Mouse (Mus musculus) A20 (cell line): ENCODE results near the gene Hrasls5.

Source experiments
- DNase-seq: peaks from one replicate; pipeline ENCODE4 v3.0.0-alpha.2; 2011; ENCODE audit warnings: low read depth, low spot score

Gene Hrasls5

DNA sequence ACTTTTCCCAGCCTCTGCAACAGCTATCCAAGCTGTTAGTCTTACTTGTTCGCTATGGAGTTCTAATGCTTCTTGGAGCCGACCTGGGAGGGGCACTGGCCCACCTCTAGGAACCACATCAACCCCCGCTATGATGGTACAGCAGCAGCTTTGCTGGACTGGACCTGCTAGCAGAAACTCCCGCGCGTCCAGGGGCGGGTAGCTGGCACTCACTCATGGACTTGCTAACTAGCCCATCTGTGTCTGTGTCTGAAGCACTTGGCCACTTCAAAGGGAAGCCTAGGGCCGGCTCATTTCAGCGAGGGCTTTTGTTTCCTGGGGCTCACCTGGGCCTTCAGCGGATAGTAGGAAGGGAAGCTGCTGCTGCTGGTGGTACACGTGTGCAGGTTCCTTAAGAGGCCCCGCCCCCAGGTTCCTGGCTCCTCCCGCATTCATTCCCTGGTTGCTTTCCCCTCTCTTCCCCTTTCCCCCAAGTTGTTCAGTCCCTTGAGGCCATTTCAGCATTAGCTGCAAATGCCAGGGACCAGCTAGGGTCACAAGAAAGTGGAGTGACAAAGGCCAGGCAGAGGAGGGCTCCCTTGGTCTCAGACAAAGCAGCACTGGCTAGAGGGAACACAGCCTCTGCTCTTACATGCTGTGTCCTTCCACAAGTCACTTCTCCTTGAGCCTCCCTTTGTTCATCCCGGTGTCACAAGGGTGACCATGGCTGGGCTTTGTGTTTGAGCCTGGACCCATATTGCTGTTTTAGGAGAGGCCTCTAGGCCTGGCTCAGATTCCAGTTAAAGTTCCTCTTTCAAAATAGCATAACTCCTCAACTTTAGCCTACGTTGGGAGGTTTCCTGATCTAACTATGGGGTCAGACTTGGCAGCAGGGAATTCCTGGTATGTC is 5.3 kb upstream of the Hrasls5 start, which contains the start of gene Lgals12:
Gene Lgals12 (minus strand): TSS at position 393 of the 889 bp plus-strand sequence.
- DNase-seq = no peak

DNA sequence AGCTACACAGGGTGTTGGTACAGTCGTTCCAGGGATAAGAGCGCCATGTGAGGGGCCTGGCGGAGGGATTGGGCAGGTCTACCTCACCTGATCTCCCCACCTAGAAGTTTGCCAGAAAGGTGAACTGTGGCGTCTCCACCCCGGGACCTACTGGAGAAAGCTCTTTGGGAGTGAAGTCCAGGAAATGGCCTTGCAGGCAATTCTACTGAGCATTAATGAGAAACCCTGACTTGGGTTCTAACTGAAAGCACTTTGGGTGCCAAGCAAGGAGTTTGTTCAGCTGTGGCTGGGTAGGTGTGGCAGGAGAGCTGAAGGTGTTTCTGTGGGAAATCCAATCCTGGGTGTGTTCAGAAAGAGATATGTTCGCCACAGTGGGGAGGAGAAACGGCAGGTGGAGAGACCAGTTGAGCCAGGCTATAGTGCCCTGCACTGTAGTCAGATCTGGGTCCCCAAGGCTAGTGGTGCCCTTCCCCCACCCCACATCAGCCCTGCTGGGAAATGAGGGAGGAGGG is 4.6 kb upstream of the Hrasls5 start:
- DNase-seq = no peak

DNA sequence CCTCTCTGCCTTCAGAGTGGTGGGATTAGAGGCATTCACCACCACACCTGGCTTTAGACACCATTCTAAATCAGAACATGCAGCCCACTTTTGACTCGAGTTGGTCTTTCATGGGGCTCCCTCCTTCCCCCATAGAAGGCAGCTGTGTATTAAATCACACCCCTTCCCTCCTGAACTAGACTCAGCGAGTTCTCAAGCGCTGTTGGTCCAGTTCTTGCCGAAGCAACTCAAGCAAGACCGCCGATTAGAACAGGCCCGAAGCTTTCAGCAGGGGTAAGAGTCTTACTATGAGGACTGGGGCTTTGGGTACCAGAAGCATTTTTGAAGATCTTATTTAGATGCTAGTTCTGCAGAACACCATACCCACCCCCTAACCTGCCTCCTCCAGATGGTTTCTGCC is 810 bp downstream of the Hrasls5 start:
- DNase-seq = no peak

DNA sequence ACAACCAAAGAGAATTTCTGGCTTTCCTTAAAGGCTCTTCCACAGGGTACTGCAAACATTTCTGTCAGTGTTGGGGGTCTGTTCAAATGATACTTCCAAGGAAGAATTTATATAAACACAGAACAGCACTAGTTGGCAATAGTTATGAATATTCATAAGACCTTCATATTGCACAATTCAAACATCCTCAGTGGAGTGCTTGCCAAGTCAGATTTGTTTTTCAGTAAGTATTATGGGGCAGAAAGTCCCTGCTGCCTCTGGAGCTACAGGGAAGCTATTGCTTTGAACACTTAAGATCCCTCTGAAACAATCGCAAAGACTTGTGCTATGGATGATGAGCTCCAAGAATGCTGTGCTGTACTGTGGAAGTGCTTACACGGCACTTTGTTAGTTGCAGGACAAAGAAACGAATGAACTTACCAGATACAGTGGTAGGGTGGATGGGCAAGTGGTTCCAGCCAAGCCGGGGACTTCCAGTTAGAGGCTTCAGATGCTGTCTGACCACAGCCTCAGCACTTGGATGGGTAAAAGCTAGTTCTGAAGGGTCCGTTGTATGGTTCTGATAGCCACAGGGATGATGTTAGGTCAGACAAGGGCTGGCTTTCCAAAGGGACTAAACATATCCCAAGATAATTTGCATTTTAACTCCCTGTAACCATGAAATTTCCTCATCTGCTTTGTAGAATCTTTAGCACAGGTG is 4.0 kb downstream of the Hrasls5 start:
- no peak for DNase-seq

DNA sequence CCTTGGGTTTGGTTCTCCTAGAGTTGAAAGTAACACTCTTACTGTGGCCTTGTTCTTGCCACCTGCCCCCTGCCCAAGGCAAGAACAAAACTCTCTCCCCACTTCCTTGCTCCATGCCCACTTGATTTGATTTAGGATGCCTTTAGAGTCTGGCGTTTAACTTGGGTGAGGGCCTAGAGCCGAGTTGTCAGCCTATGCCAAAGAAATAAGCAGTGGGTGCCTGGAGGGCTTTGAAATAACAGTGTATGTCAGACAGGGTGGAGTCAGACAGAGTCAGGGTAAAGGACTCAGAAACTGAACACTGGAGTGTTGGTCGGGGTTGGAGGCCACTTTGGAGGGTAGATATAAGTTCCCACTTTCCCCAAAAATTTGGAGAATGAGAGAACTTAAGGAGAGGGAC is 4.7 kb downstream of the Hrasls5 start:
- no peak for DNase-seq

DNA sequence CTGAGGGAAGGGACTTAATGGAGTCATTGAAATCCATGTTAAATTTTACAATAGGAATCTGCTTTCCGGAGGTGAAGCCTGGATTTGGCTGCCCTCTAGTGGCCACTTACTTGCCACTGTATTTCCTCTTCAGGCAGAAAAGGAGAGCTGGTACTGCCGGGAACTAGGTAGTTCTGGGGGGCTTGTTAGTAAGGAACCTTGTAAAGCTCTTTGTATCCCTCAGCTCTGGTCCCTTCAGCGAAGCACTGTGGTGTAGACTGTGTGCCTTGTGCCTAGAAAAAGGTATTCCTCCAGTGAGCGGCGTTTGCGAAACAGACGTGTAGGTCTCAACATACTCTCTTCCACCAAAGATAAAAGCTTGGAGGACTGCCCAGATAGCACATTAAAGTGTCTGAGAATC is 5.4 kb downstream of the Hrasls5 start:
- DNase-seq = peak; percentile 55

DNA sequence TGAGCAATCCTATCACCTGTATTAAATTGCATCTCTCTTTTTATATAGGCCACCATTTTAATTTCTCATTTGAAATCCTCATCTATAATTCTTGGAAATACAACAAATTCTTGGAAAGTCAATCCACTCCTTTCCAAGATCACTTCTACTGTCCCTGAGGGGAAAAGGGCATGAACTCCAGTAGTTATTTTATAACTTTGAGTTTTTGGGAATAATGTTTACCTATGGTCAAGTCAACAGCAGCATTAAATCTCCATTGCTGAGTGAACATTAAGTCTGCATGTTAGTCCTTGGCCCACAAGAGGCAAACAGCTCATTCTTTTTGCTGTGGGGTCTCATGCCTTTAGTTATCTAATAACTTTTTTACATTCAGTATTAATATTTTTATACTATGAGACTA is 20.7 kb downstream of the Hrasls5 start:
- no peak for DNase-seq

DNA sequence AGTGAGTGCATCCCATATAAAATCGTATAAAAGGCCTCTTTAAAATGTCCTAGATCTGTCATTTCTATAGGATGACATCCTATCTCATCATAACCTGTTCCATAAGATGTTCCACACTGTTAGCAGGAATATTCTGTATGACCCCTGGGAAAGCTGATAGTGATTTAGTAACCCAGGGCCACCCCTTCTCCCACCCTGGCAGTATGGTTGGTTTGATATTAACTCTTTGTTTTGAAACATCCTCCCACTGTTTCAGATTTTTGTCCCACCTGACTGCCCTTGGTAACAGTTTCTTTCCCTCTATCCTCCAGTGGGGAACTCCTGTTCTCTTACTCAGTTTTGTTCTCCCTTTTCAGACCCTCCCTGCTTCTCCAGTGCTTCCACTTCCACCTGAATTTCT is 21.4 kb downstream of the Hrasls5 start:
- no peak for DNase-seq

DNA sequence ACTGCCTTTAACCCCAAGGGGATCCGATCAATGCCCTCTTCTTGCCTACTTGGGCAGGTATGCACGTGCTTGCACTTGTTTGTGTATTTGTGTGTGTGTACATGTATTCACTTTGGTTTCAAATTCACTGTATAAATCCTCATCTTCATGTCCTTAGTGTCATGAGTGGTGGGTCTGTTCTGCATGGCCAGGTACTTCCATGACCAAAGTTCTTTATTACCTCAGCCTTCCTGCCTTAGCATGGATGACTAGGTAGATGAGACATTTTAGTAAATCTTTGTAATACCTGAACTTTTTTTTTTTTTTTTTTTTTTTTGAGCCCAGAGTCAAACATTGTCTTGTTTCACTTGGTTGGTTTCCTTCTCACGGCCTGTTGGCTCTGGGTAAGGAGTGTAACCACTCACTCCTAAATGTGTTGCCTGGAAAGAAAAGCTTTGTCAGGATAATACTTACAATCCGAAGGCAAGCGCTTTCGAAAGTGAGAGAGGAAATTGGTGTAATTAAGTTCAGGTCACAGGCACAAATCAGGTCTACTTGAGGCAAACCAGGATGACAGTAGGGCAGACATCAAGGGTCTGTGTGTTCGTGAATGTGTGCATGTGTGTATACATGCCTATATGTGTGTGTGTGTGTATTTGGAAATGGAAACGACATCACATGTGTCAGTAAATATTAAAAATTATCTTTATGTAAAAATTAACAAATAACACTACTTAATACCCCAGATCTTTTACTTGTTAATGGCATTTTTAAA is 36.7 kb downstream of the Hrasls5 start:
- no peak for DNase-seq

DNA sequence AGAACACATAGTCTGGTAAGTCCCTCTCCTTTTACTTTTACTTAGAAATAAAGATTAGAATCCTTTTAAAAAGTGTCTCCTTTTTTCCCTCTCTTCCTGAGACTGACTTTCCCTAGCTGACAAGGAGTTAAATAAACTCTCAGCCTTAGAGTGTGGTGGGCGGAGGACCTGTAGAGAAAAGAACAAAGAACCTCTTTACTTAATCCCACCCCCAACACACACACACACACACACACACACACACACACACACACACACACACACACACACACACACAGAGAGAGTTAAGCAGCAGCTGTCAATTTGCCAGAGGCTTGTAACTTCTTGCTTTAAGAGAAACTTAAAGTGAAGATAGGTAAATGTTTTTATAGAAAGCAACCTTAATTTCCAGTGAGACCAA is 59.7 kb downstream of the Hrasls5 start:
- no peak for DNase-seq

DNA sequence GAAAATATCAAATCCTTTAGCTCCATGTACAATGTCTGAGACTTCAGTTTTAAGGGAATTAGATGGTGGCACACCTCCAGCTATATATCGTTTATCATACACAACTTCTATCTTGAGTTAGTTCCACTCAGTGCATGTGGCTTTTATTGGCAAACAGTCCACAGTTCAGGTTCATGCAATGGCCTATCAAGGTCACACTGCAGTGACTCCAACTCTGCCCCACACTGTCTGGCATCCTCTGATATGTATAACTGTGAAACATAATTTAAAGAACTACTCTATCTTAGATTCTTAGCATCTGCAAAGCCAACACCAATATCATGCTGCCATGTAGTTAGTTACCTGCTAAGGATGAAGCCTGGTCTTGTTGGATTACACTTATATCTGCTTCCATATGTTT is 75.6 kb downstream of the Hrasls5 start:
- no peak for DNase-seq
